Mouse (Mus musculus) kidney, adult 2 months (tissue): ENCODE data around the gene Prpf3. TPM values are rescaled to one million over a fixed set of nuclear protein-coding genes. Genes with fewer than 3 reads are reported as not detected.
"Not testable (repeated sequence)": the region's sequence is repeated elsewhere in the genome, so short reads cannot be mapped to it uniquely, and the experiment has no call there.

Experiments
- DNase-seq: peaks from one replicate; pipeline ENCODE4 v3.0.0; 2021
- H3K27ac ChIP-seq: fragments of 200-500 bp; 2 replicates; pipeline ENCODE4 v1.5.1; 2012; ENCODE audit warnings: low read depth, low read length, control low read depth, inconsistent platforms; ENCODE audit not compliant: insufficient read depth
- H3K27me3 ChIP-seq: fragments of 200-500 bp; replicated peaks from 2 replicates; pipeline ENCODE4 v1.6.1; 2012; ENCODE audit warnings: mild to moderate bottlenecking, moderate library complexity, low read length, inconsistent platforms; ENCODE audit not compliant: control insufficient read depth, insufficient read depth
- H3K36me3 ChIP-seq: fragments of 200-500 bp; 2 replicates; pipeline ENCODE4 v1.6.1; 2012; ENCODE audit warnings: mild to moderate bottlenecking, moderate library complexity, low read length, inconsistent platforms; ENCODE audit not compliant: control insufficient read depth, insufficient read depth
- H3K4me1 ChIP-seq: fragments of 200-500 bp; 2 replicates; pipeline ENCODE4 v1.6.1; 2011; ENCODE audit warnings: low read length; ENCODE audit not compliant: control insufficient read depth, insufficient read depth
- H3K4me3 ChIP-seq: fragments of 200-500 bp; 2 replicates; pipeline ENCODE4 v1.5.1; 2011; ENCODE audit warnings: mild to moderate bottlenecking, low read depth, low read length, control low read depth; ENCODE audit not compliant: insufficient read depth
- CTCF ChIP-seq: fragments of 200-500 bp; conservative IDR thresholded peaks from 2 replicates; pipeline ENCODE4 v1.5.1; 2011; ENCODE audit warnings: low read depth, mild to moderate bottlenecking, control low read depth, low read length, moderate library complexity, mixed read lengths; ENCODE audit not compliant: insufficient read depth, insufficient read length
- POLR2A ChIP-seq: fragments of 200-500 bp; IDR thresholded peaks from one replicate; pipeline ENCODE4 v1.6.1; 2011; ENCODE audit warnings: low read depth, low read length, control low read depth
- WGBS: fragments of 180-500 bp; shearing (Covaris S2); methylation state at CpG from one replicate; pipeline ENCODE4 v1.1.7; 2018; 5-methylcytosine and 5-hydroxymethylcytosine counted together
- polyA plus RNA-seq: library from polyadenylated mRNA; depleted of rRNA; stranded (reverse); fragments of >200 nt; gene quantifications from 2 replicates; pipeline ENCODE4 v1.2.3, GENCODE M21; 2012

Prpf3 gene
- polyA plus RNA-seq, 1 experiment, result 14.6 TPM

DNA sequence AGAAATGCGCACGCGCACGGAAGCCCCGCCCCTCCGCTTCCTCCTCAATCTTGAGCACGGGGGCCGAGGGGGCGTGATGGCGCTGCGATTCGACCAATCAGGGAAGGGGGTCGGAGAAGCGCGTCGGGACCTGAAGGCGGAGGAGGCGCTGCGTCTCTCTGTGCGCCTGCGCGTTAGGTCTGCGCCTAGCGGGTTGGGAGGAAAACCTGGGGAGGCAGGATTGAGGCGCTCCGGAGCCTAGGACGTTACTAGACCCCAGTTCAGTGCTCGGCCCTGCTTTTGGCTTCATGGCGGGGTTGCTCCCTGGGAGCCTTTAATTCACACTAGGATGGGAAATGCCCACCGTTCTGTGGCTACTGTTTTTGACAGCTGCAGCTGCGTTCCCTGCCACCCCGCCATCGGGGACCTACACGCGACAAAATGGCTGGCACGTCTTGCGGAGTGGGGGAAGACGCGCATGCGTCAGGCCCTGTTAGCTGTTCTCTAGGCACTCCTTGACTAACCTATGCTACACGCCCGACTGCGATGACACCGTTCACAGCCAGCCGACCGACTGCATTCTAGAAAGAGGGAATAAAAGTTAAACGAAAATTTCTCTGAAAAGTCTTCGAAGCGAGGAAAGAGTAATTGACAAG lies 36.2 kb downstream of the Prpf3 start:
- Histone ChIP-seq H3K4me3 (peak overlapping the region; percentile 73), H3K4me1 (peaks cover 2% of the 10 kb centered on the region; the same call in 1 of the 2 replicates), H3K36me3 (no peaks in the 10 kb centered on the region), H3K27ac (peak overlapping the region; percentile 98), H3K27me3 (no peaks in the 10 kb centered on the region)
- peak; percentile 86 for TF ChIP-seq POLR2A
- no peak for TF ChIP-seq CTCF
- under 1% methylated on average over 49 of the region's 49 CpGs for WGBS
- peak; percentile 100 for DNase-seq

GRCm38 (mm10) chr3:95818571-95819288 lies 37.0 kb downstream of the Prpf3 start, which contains the start of gene Rprd2:
Gene Rprd2, minus strand, starts transcription at chr3:95818863.
- H3K4me1 ChIP-seq, result peaks cover 2% of the 10 kb centered on the region; the same call in 1 of the 2 replicates
- TF ChIP-seq POLR2A (peak; percentile 35), CTCF (no peak)
- H3K27ac ChIP-seq, result peak within 1 kb of the TSS; percentile 99
- no peaks in the 10 kb centered on the region for H3K27me3 ChIP-seq
- no peaks in the 10 kb centered on the region for H3K36me3 ChIP-seq
- H3K4me3 ChIP-seq, result peak within 1 kb of the TSS; percentile 100
- WGBS, result under 1% methylated on average over 60 of the region's 60 CpGs
- peak; percentile 77 for DNase-seq

- peak; percentile 85 for DNase-seq
Measured at GRCm38 (mm10) chr3:95818026-95818511, 37.6 kb downstream of the Prpf3 start.

GRCm38 (mm10) chr3:95816681-95817080 lies 39.0 kb downstream of the Prpf3 start:
- WGBS, result 68% methylated on average over 3 of the region's 3 CpGs
- H3K4me3 ChIP-seq, result no peak overlapping the region
- H3K27me3 ChIP-seq, result no peaks in the 10 kb centered on the region
- TF ChIP-seq CTCF (no peak), POLR2A (no peak)
- H3K4me1 ChIP-seq, result peaks cover 2% of the 10 kb centered on the region; the same call in 1 of the 2 replicates
- H3K36me3 ChIP-seq, result no peaks in the 10 kb centered on the region
- DNase-seq, result no peak
- no peak overlapping the region for H3K27ac ChIP-seq

More at GRCm38 (mm10) chr3:95818026-95818511, 37.6 kb downstream of the Prpf3 start:
- H3K4me3 ChIP-seq, result peak overlapping the region; percentile 100
- TF ChIP-seq POLR2A, result peak; percentile 35
- no peak for TF ChIP-seq CTCF
- H3K27ac ChIP-seq, result peak overlapping the region; percentile 99
- no peaks in the 10 kb centered on the region for H3K27me3 ChIP-seq
- H3K4me1 ChIP-seq, result peaks cover 2% of the 10 kb centered on the region; the same call in 1 of the 2 replicates
- H3K36me3 ChIP-seq, result no peaks in the 10 kb centered on the region
- 0% methylated on average over 21 of the region's 21 CpGs for WGBS

GRCm38 (mm10) chr3:95808384-95808783 lies 47.3 kb downstream of the Prpf3 start:
- TF ChIP-seq CTCF (no peak), POLR2A (no peak)
- WGBS, result 33% methylated on average over 2 of the region's 2 CpGs
- no peaks in the 10 kb centered on the region for H3K36me3 ChIP-seq
- H3K4me1 ChIP-seq, result no peaks in the 10 kb centered on the region; the same call in 1 of the 2 replicates
- no peak for DNase-seq
- H3K4me3 ChIP-seq, result no peak overlapping the region
- no peak overlapping the region for H3K27ac ChIP-seq
- no peaks in the 10 kb centered on the region for H3K27me3 ChIP-seq

DNA sequence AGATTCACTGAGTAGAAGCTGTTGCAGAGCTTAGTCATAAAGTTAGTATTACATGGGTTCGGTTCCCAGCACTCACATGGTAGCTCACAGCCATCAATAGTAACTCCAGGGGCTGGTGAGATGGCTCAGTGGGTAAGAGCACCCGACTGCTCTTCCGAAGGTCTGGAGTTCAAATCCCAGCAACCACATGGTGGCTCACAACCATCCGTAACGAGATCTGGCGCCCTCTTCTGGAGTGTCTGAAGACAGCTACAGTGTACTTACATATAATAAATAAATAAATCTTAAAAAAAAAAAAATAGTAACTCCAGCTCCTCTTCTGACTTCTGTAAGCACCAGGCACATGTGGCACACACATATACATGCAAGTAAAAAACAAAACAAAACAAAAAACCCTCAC lies 48.1 kb downstream of the Prpf3 start:
- not testable (repeated sequence) for H3K36me3 ChIP-seq, H3K27ac ChIP-seq, H3K4me3 ChIP-seq, H3K4me1 ChIP-seq, H3K27me3 ChIP-seq, DNase-seq
- WGBS, result 92% methylated on average over 6 of the region's 6 CpGs

- H3K4me3 ChIP-seq, result no peak overlapping the region
- no peaks in the 10 kb centered on the region for H3K27me3 ChIP-seq
- H3K27ac ChIP-seq, result no peak overlapping the region
- H3K4me1 ChIP-seq, result no peaks in the 10 kb centered on the region; the same call in 1 of the 2 replicates
- TF ChIP-seq POLR2A (no peak), CTCF (no peak)
- no peaks in the 10 kb centered on the region for H3K36me3 ChIP-seq
- DNase-seq, result no peak
- WGBS, result 66% methylated on average over 1 of the region's 1 CpGs
Measured at GRCm38 (mm10) chr3:95806677-95807076, 49.0 kb downstream of the Prpf3 start.
